Mouse (Mus musculus) brown adipose tissue, adult 24 weeks (tissue): ENCODE measurements at regions not wholly inside any gene's neighbourhood (a gene's known extent, or its start where the extent isn't known, plus 50 kb on each side); places are given as distances from the start of the nearest gene placed in this dataset.

Experiments
- H3K27ac ChIP-seq: fragments of 200-500 bp; replicated peaks from 2 replicates; pipeline ENCODE4 v1.5.1; 2012; ENCODE audit warnings: low read depth, mild to moderate bottlenecking, low read length
- H3K4me1 ChIP-seq: fragments of 200-500 bp; 2 replicates; pipeline ENCODE4 v1.6.1; 2012; ENCODE audit warnings: low read length, mixed read lengths; ENCODE audit not compliant: control insufficient read depth, insufficient read depth, insufficient read length
- H3K4me3 ChIP-seq: fragments of 200-500 bp; 2 replicates; pipeline ENCODE4 v1.5.1; 2012; ENCODE audit warnings: low read depth, mild to moderate bottlenecking, low read length, moderate library complexity; ENCODE audit not compliant: insufficient read depth

GRCm38 (mm10) chr7:73319994-73320393, 55.3 kb upstream of the Rgma start:
- Histone ChIP-seq H3K4me1 (no peaks in the 10 kb centered on the region), H3K4me3 (no peak overlapping the region), H3K27ac (no peak overlapping the region)

GRCm38 (mm10) chr7:73322466-73323151, 52.7 kb upstream of the Rgma start:
- Histone ChIP-seq H3K4me1 (no peaks in the 10 kb centered on the region; the same call in none of the 2 replicates), H3K4me3 (no peak overlapping the region), H3K27ac (no peak overlapping the region)

GRCm38 (mm10) chr7:73323556-73323955, 51.8 kb upstream of the Rgma start:
- no peak overlapping the region; the same call in 1 of the 2 replicates for H3K4me3 ChIP-seq
- H3K4me1 ChIP-seq, result no peaks in the 10 kb centered on the region; the same call in none of the 2 replicates
- no peak overlapping the region for H3K27ac ChIP-seq

- Histone ChIP-seq H3K4me1 (no peaks in the 10 kb centered on the region; the same call in none of the 2 replicates), H3K4me3 (no peak overlapping the region), H3K27ac (no peak overlapping the region)
Measured at GRCm38 (mm10) chr7:73325503-73325902, 49.8 kb upstream of the Rgma start.
